In genomic region chr10:38555040-38555439, GRCm38 (mm10) we compare ENCODE assay signal across 9 mouse cellular contexts.
DNase-seq lines count a peak whose midpoint lies in the region; ATAC-seq and TF ChIP-seq lines count a peak whose summit lies in the region.
"Had no signal": no experiment of that assay in that cellular context is flagged by ENCODE, and none has a peak within 500 bp of the region (broad histone marks: within the 10 kb centered on the region; RNA-seq: fewer than 3 reads in every experiment).

No protein-coding gene starts in this region.

- no peak overlapping the region for H3K4me3 ChIP-seq in cerebellum, adult 2 months (replicated peaks; ENCODE audit: insufficient read depth, low read depth, low read length)
- H3K4me3 ChIP-seq in forebrain, embryonic 15.5 days: no peak overlapping the region
- H3K4me3 ChIP-seq: liver, embryonic 15.5 days had no signal

- no peaks in the 10 kb centered on the region for H3K9me3 ChIP-seq in forebrain, embryonic 15.5 days
- H3K9me3 ChIP-seq: liver, embryonic 15.5 days had no signal

- H3K27ac ChIP-seq in cerebellum, adult 2 months (ENCODE audit: insufficient read depth, low read length): no peak overlapping the region
- peak overlapping the region; percentile 64 for H3K27ac ChIP-seq in forebrain, embryonic 15.5 days (replicated peaks)
- H3K27ac ChIP-seq: liver, embryonic 15.5 days had no signal

- no peaks in the 10 kb centered on the region for H3K4me1 ChIP-seq in cerebellum, adult 2 months (ENCODE audit: control insufficient read depth, insufficient read depth, low read length)
- H3K4me1 ChIP-seq in forebrain, embryonic 15.5 days: peaks cover 19% of the 10 kb centered on the region
- H3K4me1 ChIP-seq: liver, embryonic 15.5 days had no signal

- H3K9ac ChIP-seq in forebrain, embryonic 15.5 days (replicated peaks): no peak overlapping the region
- H3K9ac ChIP-seq: liver, embryonic 15.5 days had no signal

- 24% methylated on average over 5 of the region's 5 CpGs for WGBS in cerebellum, adult 2 months
- 2% methylated on average over 5 of the region's 5 CpGs for WGBS in forebrain, embryonic 15.5 days

- no peak for TF ChIP-seq CTCF in cerebellum, adult 2 months (IDR thresholded peaks at IDR 0.05; ENCODE audit: borderline replicate concordance, insufficient read depth, low read depth, low read length)

- TF ChIP-seq POLR2A in cerebellum, adult 2 months (IDR thresholded peaks at IDR 0.05; ENCODE audit: borderline replicate concordance, insufficient read depth, low read length): no peak

- no peak overlapping the region for H3K4me2 ChIP-seq in forebrain, embryonic 15.5 days (replicated peaks)
- H3K4me2 ChIP-seq: liver, embryonic 15.5 days had no signal

- no peaks in the 10 kb centered on the region for H3K36me3 ChIP-seq in forebrain, embryonic 15.5 days
- H3K36me3 ChIP-seq: liver, embryonic 15.5 days had no signal

- H3K27me3 ChIP-seq in cerebellum, adult 2 months (ENCODE audit: control insufficient read depth, insufficient read depth, low read length): no peaks in the 10 kb centered on the region
- no peaks in the 10 kb centered on the region for H3K27me3 ChIP-seq in forebrain, embryonic 15.5 days
- H3K27me3 ChIP-seq: liver, embryonic 15.5 days had no signal

- DNase-seq in cerebellum, adult 2 months: peak; percentile 6 to 7
- DNase-seq in left cerebral cortex, adult 11 months (ENCODE audit: low spot score): peak; percentile 26
- peak; percentile 73 for DNase-seq in retina, embryonic 14.5 days (ENCODE audit: low spot score)
- no peak for DNase-seq in adrenal gland, postnatal 4 days (ENCODE audit: low spot score in 2 of 2)
- DNase-seq in gastrocnemius, postnatal 10 days: no peak
- DNase-seq in kidney, adult 18-20 months: no peak

- no peak; the same call in 1 of the 2 replicates for ATAC-seq in cerebellum, adult (ENCODE audit: insufficient number of reproducible peaks, low FRiP score, low TSS enrichment)
- ATAC-seq in forebrain, embryonic 15.5 days (replicated peaks): peak; percentile 92

Comparison
In these comparisons a context has a peak if more than half of its experiments do, and no peak if none do; other contexts are left out.
1. DNase-seq: peak in cerebellum, adult 2 months (2 of 2), left cerebral cortex, adult 11 months (single experiment) and retina, embryonic 14.5 days (single experiment); none in adrenal gland, postnatal 4 days (0 of 2), gastrocnemius, postnatal 10 days (single experiment) and kidney, adult 18-20 months (single experiment).